In the genomic region with DNA sequence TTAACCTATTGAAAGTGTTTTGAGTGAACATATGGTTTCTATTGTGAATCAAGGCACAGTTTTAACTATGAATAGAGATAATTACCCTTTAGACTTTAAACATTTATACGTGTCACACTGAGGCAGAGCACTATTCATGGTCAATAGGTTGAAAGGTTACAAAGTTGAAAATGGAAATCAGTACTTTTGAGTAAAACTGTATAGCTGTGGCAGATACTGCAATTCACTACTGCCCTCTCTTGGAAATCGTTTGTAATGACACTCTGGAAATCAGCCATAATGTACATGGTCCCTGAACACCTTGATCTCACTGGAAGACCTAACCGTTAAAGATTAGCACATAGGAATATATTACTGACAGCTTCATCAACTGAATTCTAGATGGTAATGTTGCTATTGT, we compare ENCODE assay signal across 9 mouse cellular contexts.
DNase-seq lines count a peak whose midpoint lies in the region; ATAC-seq and TF ChIP-seq lines count a peak whose summit lies in the region.
"Had no signal": no experiment of that assay in that cellular context is flagged by ENCODE, and none has a peak within 500 bp of the region (broad histone marks: within the 10 kb centered on the region; RNA-seq: fewer than 3 reads in every experiment).

No protein-coding gene starts in this region.

- peak; percentile 72 for TF ChIP-seq CTCF in heart, postnatal 0 days (IDR thresholded peaks at IDR 0.05; ENCODE audit: low read depth)
- peak; percentile 90 for TF ChIP-seq CTCF in forebrain, postnatal 0 days (IDR thresholded peaks at IDR 0.05; ENCODE audit: low read depth)

- no peaks in the 10 kb centered on the region for H3K9me3 ChIP-seq in heart, postnatal 0 days (replicated peaks; ENCODE audit: control insufficient read depth, low read length)
- no peaks in the 10 kb centered on the region for H3K9me3 ChIP-seq in heart, embryonic 11.5 days (replicated peaks; ENCODE audit: control insufficient read depth, low read length)
- no peaks in the 10 kb centered on the region for H3K9me3 ChIP-seq in neural tube, embryonic 11.5 days (ENCODE audit: control insufficient read depth, low read length)
- H3K9me3 ChIP-seq in forebrain, postnatal 0 days (ENCODE audit: low read length): no peaks in the 10 kb centered on the region
- H3K9me3 ChIP-seq: liver, embryonic 15.5 days had no signal

- TF ChIP-seq EP300 in heart, postnatal 0 days (IDR thresholded peaks at IDR 0.05; ENCODE audit: low read depth): no peak

- H3K4me1 ChIP-seq in heart, postnatal 0 days (ENCODE audit: control insufficient read depth, insufficient read depth): no peaks in the 10 kb centered on the region
- H3K4me1 ChIP-seq in heart, embryonic 11.5 days (ENCODE audit: control insufficient read depth, insufficient read depth, low read length): 0 out of 2 replicates have a peak, but pooled peaks cover 2% of the 10 kb centered on the region
- H3K4me1 ChIP-seq in neural tube, embryonic 11.5 days (ENCODE audit: control insufficient read depth, insufficient read depth, low read length): no peaks in the 10 kb centered on the region
- H3K4me1 ChIP-seq in forebrain, postnatal 0 days (ENCODE audit: insufficient read depth): no peaks in the 10 kb centered on the region
- H3K4me1 ChIP-seq: liver, embryonic 15.5 days had no signal

- no peak for ATAC-seq in heart, postnatal 0 days (ENCODE audit: insufficient read depth, low read depth)
- no peak for ATAC-seq in heart, embryonic 11.5 days (replicated peaks; ENCODE audit: insufficient number of reproducible peaks, low FRiP score, low TSS enrichment)
- peak; percentile 49 for ATAC-seq in neural tube, embryonic 11.5 days (ENCODE audit: insufficient read depth, low FRiP score, low TSS enrichment)
- no peak for ATAC-seq in forebrain, postnatal 0 days

- peak; percentile 11 for DNase-seq in heart, postnatal 0 days (ENCODE audit: low spot score)
- peak; percentile 26 for DNase-seq in neural tube, embryonic 11.5 days (ENCODE audit: low spot score)
- DNase-seq in neural tube, embryonic 10.5 days (ENCODE audit: extremely low spot score, low spot score): no peak
- DNase-seq in forebrain, postnatal 0 days: peak; percentile 76
- DNase-seq in right cerebral cortex, adult 18-20 months: no peak
- no peak for DNase-seq in spleen, adult 12 weeks (ENCODE audit: low spot score)
- no peak for DNase-seq in spleen, postnatal 36 days (ENCODE audit: low spot score in 2 of 2)

- H3K9ac ChIP-seq in heart, postnatal 0 days (replicated peaks; ENCODE audit: low read depth, low read length): no peak overlapping the region
- H3K9ac ChIP-seq in heart, embryonic 11.5 days (ENCODE audit: low read depth, low read length): no peak overlapping the region
- no peak overlapping the region for H3K9ac ChIP-seq in neural tube, embryonic 11.5 days (ENCODE audit: low read length)
- H3K9ac ChIP-seq in forebrain, postnatal 0 days: no peak overlapping the region
- H3K9ac ChIP-seq: liver, embryonic 15.5 days had no signal

- no peaks in the 10 kb centered on the region for H3K27me3 ChIP-seq in heart, postnatal 0 days (ENCODE audit: control insufficient read depth, insufficient read depth, low read length)
- no peaks in the 10 kb centered on the region for H3K27me3 ChIP-seq in heart, embryonic 11.5 days (ENCODE audit: control insufficient read depth, insufficient read depth, low read length)
- no peaks in the 10 kb centered on the region for H3K27me3 ChIP-seq in neural tube, embryonic 11.5 days (ENCODE audit: control insufficient read depth, insufficient read depth, low read length)
- H3K27me3 ChIP-seq in forebrain, postnatal 0 days (ENCODE audit: insufficient read depth, low read length): no peaks in the 10 kb centered on the region
- H3K27me3 ChIP-seq: liver, embryonic 15.5 days had no signal

- no peak overlapping the region for H3K4me3 ChIP-seq in heart, postnatal 0 days (ENCODE audit: low read depth, low read length)
- H3K4me3 ChIP-seq in heart, embryonic 11.5 days (ENCODE audit: low read depth, low read length): no peak overlapping the region
- H3K4me3 ChIP-seq in neural tube, embryonic 11.5 days (ENCODE audit: low read depth, low read length): no peak overlapping the region
- no peak overlapping the region for H3K4me3 ChIP-seq in forebrain, postnatal 0 days (ENCODE audit: low read depth, low read length)
- H3K4me3 ChIP-seq: liver, embryonic 15.5 days had no signal

- no peaks in the 10 kb centered on the region for H3K36me3 ChIP-seq in heart, postnatal 0 days (replicated peaks; ENCODE audit: control insufficient read depth, insufficient read depth, low read length)
- H3K36me3 ChIP-seq in heart, embryonic 11.5 days (ENCODE audit: control insufficient read depth, insufficient read depth, low read length): no peaks in the 10 kb centered on the region
- no peaks in the 10 kb centered on the region for H3K36me3 ChIP-seq in neural tube, embryonic 11.5 days (ENCODE audit: control insufficient read depth, insufficient read depth, low read length)
- no peaks in the 10 kb centered on the region for H3K36me3 ChIP-seq in forebrain, postnatal 0 days (ENCODE audit: insufficient read depth)
- H3K36me3 ChIP-seq: liver, embryonic 15.5 days had no signal

- no peak overlapping the region for H3K4me2 ChIP-seq in heart, postnatal 0 days (ENCODE audit: low read depth, low read length)
- H3K4me2 ChIP-seq in heart, embryonic 11.5 days: no peak overlapping the region
- H3K4me2 ChIP-seq in neural tube, embryonic 11.5 days (ENCODE audit: low read depth): no peak overlapping the region
- H3K4me2 ChIP-seq in forebrain, postnatal 0 days (ENCODE audit: low read depth): no peak overlapping the region
- H3K4me2 ChIP-seq: liver, embryonic 15.5 days had no signal

- WGBS in heart, postnatal 0 days: 21% methylated on average over 3 of the region's 3 CpGs
- WGBS in heart, embryonic 11.5 days (ENCODE audit: insufficient replicate concordance): 18% methylated on average over 3 of the region's 3 CpGs
- WGBS in neural tube, embryonic 11.5 days: 24% methylated on average over 3 of the region's 3 CpGs
- WGBS in forebrain, postnatal 0 days: 7% methylated on average over 3 of the region's 3 CpGs

- H3K27ac ChIP-seq in heart, postnatal 0 days (ENCODE audit: low read depth): no peak overlapping the region
- H3K27ac ChIP-seq in heart, embryonic 11.5 days (ENCODE audit: low read depth, low read length): no peak overlapping the region
- no peak overlapping the region for H3K27ac ChIP-seq in neural tube, embryonic 11.5 days (ENCODE audit: low read depth, low read length)
- no peak overlapping the region for H3K27ac ChIP-seq in forebrain, postnatal 0 days (ENCODE audit: low read depth, low read length)
- H3K27ac ChIP-seq: liver, embryonic 15.5 days had no signal

Comparison
In these comparisons a context has a peak if more than half of its experiments do, and no peak if none do; other contexts are left out.
1. DNase-seq: peak in heart, postnatal 0 days (single experiment), neural tube, embryonic 11.5 days (single experiment) and forebrain, postnatal 0 days (single experiment); none in neural tube, embryonic 10.5 days (single experiment), right cerebral cortex, adult 18-20 months (single experiment), spleen, adult 12 weeks (single experiment) and spleen, postnatal 36 days (0 of 2).